Mouse (Mus musculus) heart, embryonic 11.5 days (tissue): ENCODE measurements around the gene Mrpl24. TPM values are rescaled to one million over a fixed set of nuclear protein-coding genes. Genes with fewer than 3 reads are reported as not detected.
"Not testable (repeated sequence)": the region's sequence is repeated elsewhere in the genome, so short reads cannot be mapped to it uniquely, and the experiment has no call there.

Experiments used
- ATAC-seq: fragments of 200-750 bp; cut with Nextera tagmentation; replicated peaks from 2 replicates; pipeline ENCODE4 v1.8.0; 2017; ENCODE audit warnings: moderate library complexity; ENCODE audit not compliant: insufficient number of reproducible peaks, low FRiP score, low TSS enrichment
- H3K27ac ChIP-seq: fragments of 300-500 bp; sonication (generic); 2 replicates; pipeline ENCODE4 v1.5.1; 2014; ENCODE audit warnings: mild to moderate bottlenecking, low read depth, low read length
- H3K27me3 ChIP-seq: fragments of 300-500 bp; sonication (generic); 2 replicates; pipeline ENCODE4 v1.6.1; 2014; ENCODE audit warnings: mild to moderate bottlenecking, low read length, mixed read lengths; ENCODE audit not compliant: control insufficient read depth, insufficient read depth
- H3K36me3 ChIP-seq: fragments of 300-500 bp; sonication (generic); 2 replicates; pipeline ENCODE4 v1.6.1; 2014; ENCODE audit warnings: mild to moderate bottlenecking, low read length, moderate library complexity, mixed read lengths; ENCODE audit not compliant: control insufficient read depth, insufficient read depth
- H3K4me1 ChIP-seq: fragments of 300-500 bp; sonication (generic); 2 replicates; pipeline ENCODE4 v1.6.1; 2014; ENCODE audit warnings: low read length; ENCODE audit not compliant: control insufficient read depth, insufficient read depth
- H3K4me2 ChIP-seq: fragments of 300-500 bp; sonication (generic); 2 replicates; pipeline ENCODE4 v1.6.1; 2014; ENCODE audit warnings: mild to moderate bottlenecking, moderate library complexity
- H3K4me3 ChIP-seq: fragments of 300-500 bp; sonication (generic); 2 replicates; pipeline ENCODE4 v1.5.1; 2014; ENCODE audit warnings: low read depth, low read length
- H3K9ac ChIP-seq: fragments of 300-500 bp; sonication (generic); 2 replicates; pipeline ENCODE4 v1.6.1; 2014; ENCODE audit warnings: mild to moderate bottlenecking, low read depth, low read length, moderate library complexity
- H3K9me3 ChIP-seq: fragments of 300-500 bp; sonication (generic); replicated peaks from 2 replicates; pipeline ENCODE4 v1.6.1; 2016; ENCODE audit warnings: low read length; ENCODE audit not compliant: control insufficient read depth
- WGBS: fragments of 180-500 bp; shearing (Covaris S2); extraction: QIAGEN DNeasy Blood & Tissue Kit; methylation state at CpG from one replicate; pipeline ENCODE4 v1.1.7; 2014; ENCODE audit not compliant: insufficient replicate concordance; 5-methylcytosine and 5-hydroxymethylcytosine counted together
- polyA plus RNA-seq: library from polyadenylated mRNA; unstranded; fragments of >200 nt; fragmentation: Nextera tagmentation; extraction: Ambion mirVana; gene quantifications from 2 replicates; pipeline ENCODE4 v1.2.1, GENCODE M21; 2014

The Mrpl24 gene
- polyA plus RNA-seq, 1 experiment from 2014 or later, result 67.3 TPM

DNA sequence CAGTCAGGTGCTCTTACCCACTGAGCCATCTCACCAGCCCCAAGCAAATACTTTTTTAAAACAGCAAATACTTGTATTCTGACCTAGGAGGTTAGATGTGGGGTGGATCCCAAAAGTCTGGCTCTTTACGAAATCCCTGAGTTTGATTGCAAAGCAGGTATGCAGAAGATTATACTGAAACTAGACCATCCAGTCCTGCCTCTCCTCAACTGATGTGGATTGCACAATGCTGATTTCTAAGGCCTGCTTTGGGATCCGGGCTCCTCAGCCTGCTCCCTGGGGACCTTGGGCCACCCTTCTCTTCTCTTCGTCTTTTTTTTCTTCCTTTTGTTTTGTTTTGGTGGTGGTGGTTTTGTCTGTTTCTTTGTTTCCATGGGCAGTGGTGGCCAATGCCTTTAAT is 27.8 kb upstream of the Mrpl24 start:
- Histone ChIP-seq H3K9ac (no peak overlapping the region), H3K27me3 (no peaks in the 10 kb centered on the region), H3K9me3 (0 out of 2 replicates have a peak, but pooled peaks cover 2% of the 10 kb centered on the region), H3K4me1 (no peaks in the 10 kb centered on the region), H3K27ac (no peak overlapping the region), H3K36me3 (no peaks in the 10 kb centered on the region), H3K4me3 (no peak overlapping the region), H3K4me2 (no peak overlapping the region)
- WGBS, result 69% methylated on average over 3 of the region's 3 CpGs
- no peak for ATAC-seq

GRCm38 (mm10) chr3:87893367-87893905 is 25.9 kb upstream of the Mrpl24 start:
- no peaks in the 10 kb centered on the region for H3K9me3 ChIP-seq
- H3K9ac ChIP-seq, result no peak overlapping the region
- no peak overlapping the region for H3K27ac ChIP-seq
- ATAC-seq, result no peak
- H3K4me2 ChIP-seq, result no peak overlapping the region
- no peaks in the 10 kb centered on the region for H3K27me3 ChIP-seq
- H3K4me3 ChIP-seq, result no peak overlapping the region
- H3K36me3 ChIP-seq, result no peaks in the 10 kb centered on the region
- H3K4me1 ChIP-seq, result no peaks in the 10 kb centered on the region
- WGBS, result 72% methylated on average over 3 of the region's 3 CpGs

DNA sequence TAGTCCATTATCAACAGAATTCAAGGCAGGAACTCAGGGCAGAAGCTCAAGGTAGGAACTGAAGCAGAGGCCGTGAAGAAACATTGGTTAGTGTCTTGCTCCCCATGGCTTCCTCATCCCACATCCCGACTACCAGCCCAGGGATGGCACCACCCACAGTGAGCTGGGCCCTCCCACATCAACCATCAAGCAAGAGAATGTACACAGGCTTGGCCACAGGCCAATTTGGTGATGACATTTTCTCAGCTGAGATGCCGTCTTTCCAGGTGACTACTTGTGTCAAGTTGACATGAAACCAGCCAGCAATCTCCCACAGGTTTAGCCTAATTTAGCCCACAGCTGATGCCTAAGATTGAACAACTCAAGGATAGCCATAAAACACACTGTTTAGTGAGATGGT is 20.0 kb upstream of the Mrpl24 start:
- H3K27me3 ChIP-seq, result no peaks in the 10 kb centered on the region
- H3K9ac ChIP-seq, result no peak overlapping the region
- peaks cover 7% of the 10 kb centered on the region; the same call in 1 of the 2 replicates for H3K4me1 ChIP-seq
- ATAC-seq, result no peak
- WGBS, result 72% methylated on average over 3 of the region's 3 CpGs
- no peaks in the 10 kb centered on the region for H3K9me3 ChIP-seq
- no peak overlapping the region for H3K27ac ChIP-seq
- H3K4me3 ChIP-seq, result no peak overlapping the region
- H3K36me3 ChIP-seq, result no peaks in the 10 kb centered on the region
- no peak overlapping the region for H3K4me2 ChIP-seq

- no peak overlapping the region for H3K27ac ChIP-seq
- 87% methylated on average over 3 of the region's 3 CpGs for WGBS
- no peaks in the 10 kb centered on the region for H3K27me3 ChIP-seq
- H3K9me3 ChIP-seq, result no peaks in the 10 kb centered on the region
- no peak overlapping the region for H3K4me2 ChIP-seq
- no peaks in the 10 kb centered on the region for H3K36me3 ChIP-seq
- no peak for ATAC-seq
- no peak overlapping the region for H3K9ac ChIP-seq
- H3K4me1 ChIP-seq, result peaks cover 7% of the 10 kb centered on the region; the same call in 1 of the 2 replicates
- H3K4me3 ChIP-seq, result no peak overlapping the region
Observed at GRCm38 (mm10) chr3:87899776-87900175, 19.5 kb upstream of the Mrpl24 start.

DNA sequence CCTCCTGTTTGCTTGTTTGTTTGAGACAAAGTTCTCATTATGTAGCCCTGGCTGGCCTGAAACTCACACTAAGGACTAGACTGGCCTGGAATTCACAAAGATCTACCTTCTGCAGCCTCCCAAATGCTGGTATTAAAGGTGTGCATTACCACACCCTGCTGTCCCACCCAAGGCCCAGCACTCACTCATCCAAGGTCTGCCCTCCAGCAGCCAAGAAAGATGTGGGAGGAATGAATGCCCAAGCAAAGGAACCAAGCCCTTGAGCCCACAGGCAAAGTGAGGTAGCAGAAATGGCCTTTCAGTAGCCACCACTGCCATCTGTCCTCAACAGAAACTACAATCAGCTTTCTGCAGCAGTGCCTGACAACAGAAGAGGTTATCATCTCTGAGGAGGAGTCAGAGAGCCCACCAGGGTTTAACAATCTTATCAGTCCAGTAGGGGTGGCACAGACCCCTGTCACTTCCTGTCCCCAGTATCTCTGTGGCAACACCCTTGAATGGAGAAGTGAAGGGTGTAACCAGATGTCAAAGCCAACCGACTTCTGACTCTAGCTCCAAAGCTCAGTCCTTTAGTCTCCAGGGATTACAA is 18.2 kb upstream of the Mrpl24 start:
- Histone ChIP-seq H3K4me3 (peak overlapping the region; percentile 16), H3K27me3 (no peaks in the 10 kb centered on the region), H3K4me1 (peaks cover 7% of the 10 kb centered on the region; the same call in 1 of the 2 replicates), H3K36me3 (no peaks in the 10 kb centered on the region), H3K9ac (peak overlapping the region; percentile 64), H3K27ac (peak overlapping the region; percentile 94), H3K4me2 (peak overlapping the region; percentile 52), H3K9me3 (no peaks in the 10 kb centered on the region)
- ATAC-seq, result peak; percentile 79
- WGBS, result 3% methylated on average over 1 of the region's 1 CpGs

- 80% methylated on average over 5 of the region's 6 CpGs for WGBS
- H3K27ac ChIP-seq, result peak overlapping the region; percentile 94
- H3K4me2 ChIP-seq, H3K27me3 ChIP-seq, H3K9me3 ChIP-seq, ATAC-seq, H3K36me3 ChIP-seq, H3K9ac ChIP-seq, H3K4me1 ChIP-seq, H3K4me3 ChIP-seq: not testable (repeated sequence)
Observed at GRCm38 (mm10) chr3:87901959-87902358, 17.3 kb upstream of the Mrpl24 start.

DNA sequence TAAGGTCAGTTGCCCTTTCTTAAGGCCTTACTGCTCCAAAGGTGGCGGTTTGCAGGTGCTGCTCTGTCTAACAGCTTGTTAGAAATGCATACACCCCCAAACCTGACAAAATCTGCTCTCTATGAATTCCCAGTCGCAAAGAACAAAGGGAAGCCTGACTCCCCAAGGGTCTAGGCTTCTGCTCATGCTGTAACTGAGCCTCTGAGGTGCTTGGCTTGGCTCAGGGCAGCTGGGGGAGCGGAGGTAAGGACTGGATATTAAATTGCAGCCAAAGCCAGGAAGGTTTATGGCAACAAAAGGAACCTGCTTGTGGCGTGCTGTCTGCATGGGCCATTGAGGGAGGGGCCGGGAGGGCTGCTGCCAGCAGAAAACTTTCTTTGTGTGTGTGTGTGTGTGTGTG is 15.5 kb upstream of the Mrpl24 start:
- Histone ChIP-seq H3K36me3 (no peaks in the 10 kb centered on the region), H3K4me3 (no peak overlapping the region), H3K27me3 (no peaks in the 10 kb centered on the region), H3K4me2 (no peak overlapping the region), H3K9ac (no peak overlapping the region), H3K9me3 (no peaks in the 10 kb centered on the region), H3K4me1 (peaks cover 19% of the 10 kb centered on the region), H3K27ac (no peak overlapping the region)
- ATAC-seq, result no peak
- 62% methylated on average over 5 of the region's 5 CpGs for WGBS

DNA sequence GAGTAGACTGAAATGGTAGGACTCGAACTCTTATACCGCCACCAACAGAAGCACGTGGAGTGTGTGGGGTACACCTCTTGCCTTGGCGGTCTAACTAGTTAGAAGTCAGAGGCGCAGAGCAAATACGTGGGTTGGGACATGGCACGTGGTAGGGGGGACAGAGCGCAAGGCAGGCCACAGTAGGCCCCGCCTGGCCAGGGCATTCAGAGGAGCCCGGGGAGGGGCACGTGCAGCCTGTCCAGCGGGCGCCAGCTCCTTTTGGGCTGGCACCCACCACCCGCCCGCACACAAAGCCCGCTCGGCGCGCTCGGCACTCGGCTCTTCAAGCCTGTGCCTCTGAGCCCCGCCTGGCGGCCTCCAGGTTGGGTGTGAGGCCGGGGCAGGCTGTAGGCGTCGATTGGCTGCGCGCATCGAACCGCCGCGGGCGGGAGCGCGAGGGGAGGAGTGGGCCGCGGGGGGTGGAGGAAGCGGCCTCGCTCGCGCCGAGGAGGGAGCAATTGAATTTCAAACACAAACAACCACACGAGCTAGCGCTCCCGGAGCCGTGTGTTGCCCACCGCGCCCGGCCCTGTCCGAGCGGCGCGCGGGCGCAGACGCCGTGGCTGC is 13.3 kb upstream of the Mrpl24 start, which contains the start of gene Hdgf:
Gene Hdgf (plus strand): TSS at position 442 of the 606 bp plus-strand sequence.
- Histone ChIP-seq H3K36me3 (no peaks in the 10 kb centered on the region), H3K4me3 (peak within 1 kb of the TSS; percentile 98), H3K9ac (peak within 1 kb of the TSS; percentile 99), H3K27ac (peak within 1 kb of the TSS; percentile 97), H3K4me2 (peak within 1 kb of the TSS; percentile 94), H3K4me1 (peaks cover 38% of the 10 kb centered on the region), H3K27me3 (no peaks in the 10 kb centered on the region), H3K9me3 (no peaks in the 10 kb centered on the region)
- peak; percentile 87 for ATAC-seq
- whole genome bisulfite sequencing, result 1% methylated on average over 51 of the region's 57 CpGs
